Mouse (Mus musculus) frontal cortex, postnatal 14 days (tissue): Measurements from ENCODE around the gene Pnliprp1.

Source experiments
- DNase-seq, 2 experiments: peaks; one replicate each; pipeline ENCODE4 v3.0.0; 2022; ENCODE audit warnings: low spot score in 2 of 2

The Pnliprp1 gene

GRCm38 (mm10) chr19:58728445-58729031 is at the start of gene Pnliprp1:
Pnliprp1 (plus strand) TSS chr19:58728887.
- DNase-seq: peak in 1 of 2 experiments; percentile 10

- no peak for DNase-seq
These were observed 39.8 kb upstream of the Pnliprp1 start for GRCm38 (mm10) chr19:58688933-58689332.

- no peak for DNase-seq
These were observed 33.4 kb upstream of the Pnliprp1 start for GRCm38 (mm10) chr19:58695314-58695713.

- DNase-seq: no peak
These were observed 32.5 kb upstream of the Pnliprp1 start for GRCm38 (mm10) chr19:58696235-58696634.

GRCm38 (mm10) chr19:58704556-58704955 is 24.1 kb upstream of the Pnliprp1 start:
- DNase-seq: no peak

GRCm38 (mm10) chr19:58708611-58709010 is 20.1 kb upstream of the Pnliprp1 start:
- no peak for DNase-seq

- no peak for DNase-seq
These were observed 10.8 kb upstream of the Pnliprp1 start for GRCm38 (mm10) chr19:58717925-58718324.

GRCm38 (mm10) chr19:58720439-58720838 is 8.2 kb upstream of the Pnliprp1 start:
- no peak for DNase-seq

GRCm38 (mm10) chr19:58726551-58726950 is 2.1 kb upstream of the Pnliprp1 start:
- DNase-seq: no peak

GRCm38 (mm10) chr19:58727756-58728155 is 931 bp upstream of the Pnliprp1 start:
- no peak for DNase-seq

GRCm38 (mm10) chr19:58733216-58733615 is 4.5 kb downstream of the Pnliprp1 start:
- DNase-seq: no peak

- no peak for DNase-seq
These were observed 9.4 kb downstream of the Pnliprp1 start for GRCm38 (mm10) chr19:58738111-58738510.

- no peak for DNase-seq
These were observed 12.3 kb downstream of the Pnliprp1 start for GRCm38 (mm10) chr19:58741036-58741435.

- no peak for DNase-seq
These were observed 14.0 kb downstream of the Pnliprp1 start for GRCm38 (mm10) chr19:58742711-58743110.

- no peak for DNase-seq
These were observed 15.0 kb downstream of the Pnliprp1 start for GRCm38 (mm10) chr19:58743736-58744135.

GRCm38 (mm10) chr19:58747498-58748000 is 18.9 kb downstream of the Pnliprp1 start:
- no peak for DNase-seq

GRCm38 (mm10) chr19:58750822-58751221 is 22.1 kb downstream of the Pnliprp1 start:
- DNase-seq: no peak

- no peak for DNase-seq
These were observed 22.8 kb downstream of the Pnliprp1 start for GRCm38 (mm10) chr19:58751504-58751903.

GRCm38 (mm10) chr19:58758871-58759270 is 30.2 kb downstream of the Pnliprp1 start:
- DNase-seq: no peak

GRCm38 (mm10) chr19:58759423-58759822 is 30.7 kb downstream of the Pnliprp1 start, which contains the start of gene Pnliprp2:
Pnliprp2 (plus strand) TSS chr19:58759719.
- DNase-seq: no peak

- DNase-seq: no peak
These were observed 33.6 kb downstream of the Pnliprp1 start for GRCm38 (mm10) chr19:58762316-58762715.

- peak; percentile 48 to 59 for DNase-seq
These were observed 34.3 kb downstream of the Pnliprp1 start for GRCm38 (mm10) chr19:58762848-58763541.

GRCm38 (mm10) chr19:58767329-58767728 is 38.6 kb downstream of the Pnliprp1 start:
- no peak for DNase-seq
